Mouse (Mus musculus) CH12.LX (cell line): ENCODE measurements around the gene Dapk1. TPM values are rescaled to one million over a fixed set of nuclear protein-coding genes. Genes with fewer than 3 reads are reported as not detected.

Source experiments
- DNase-seq: peaks from one replicate; pipeline ENCODE4 v3.0.0-alpha.2; 2013; ENCODE audit errors: extremely low read depth
- H3K27ac ChIP-seq: 2 replicates; pipeline ENCODE4 v1.5.1; 2012; ENCODE audit warnings: low read depth, mild to moderate bottlenecking, control low read depth, moderate library complexity; ENCODE audit not compliant: insufficient read depth
- H3K27me3 ChIP-seq: replicated peaks from 2 replicates; pipeline ENCODE3; 2012; ENCODE audit warnings: inconsistent platforms
- H3K36me3 ChIP-seq, 2 experiments: replicated peaks in 1 of 2; 2 replicates each; pipeline versions ENCODE3 to v1.6.1; 2012; ENCODE audit warnings: inconsistent platforms in 1 of 2, low read length in 1 of 2, mild to moderate bottlenecking in 1 of 2, mixed read lengths in 1 of 2, moderate library complexity in 1 of 2; ENCODE audit not compliant: control insufficient read depth in 1 of 2, insufficient read depth in 1 of 2
- H3K4me1 ChIP-seq, 2 experiments: 2 replicates each; pipeline ENCODE4 v1.6.1; 2012; ENCODE audit warnings: inconsistent platforms in 1 of 2, moderate library complexity in 1 of 2; ENCODE audit not compliant: insufficient read depth in 2 of 2, control insufficient read depth in 1 of 2
- H3K4me2 ChIP-seq: 2 replicates; pipeline ENCODE4 v1.6.1; 2012; ENCODE audit warnings: low read depth, mild to moderate bottlenecking, control low read depth; ENCODE audit not compliant: poor library complexity, insufficient read depth, severe bottlenecking
- H3K4me3 ChIP-seq, 3 experiments: fragments of 150-350 bp in 1 of 3; sonication (generic) in 1 of 3; replicated peaks in 1 of 3; 2 replicates each; pipeline versions ENCODE3 to v1.5.1; 2011 to 2012; ENCODE audit warnings: low read depth in 2 of 3, low read length in 2 of 3, mild to moderate bottlenecking in 2 of 3, moderate library complexity in 2 of 3, control low read depth in 1 of 3, improper control_type of control experiment in 1 of 3, inconsistent platforms in 1 of 3, mixed read lengths in 1 of 3; ENCODE audit not compliant: poor library complexity in 1 of 3
- H3K79me2 ChIP-seq: replicated peaks from 2 replicates; pipeline ENCODE4 v1.6.1; 2012; ENCODE audit warnings: mild to moderate bottlenecking, moderate library complexity; ENCODE audit not compliant: control insufficient read depth, poor library complexity, insufficient read depth, severe bottlenecking; ENCODE audit errors: extremely low read depth
- H3K9ac ChIP-seq: 2 replicates; pipeline ENCODE4 v1.6.1; 2012; ENCODE audit warnings: low read depth, mild to moderate bottlenecking, control low read depth, moderate library complexity; ENCODE audit not compliant: insufficient read depth
- H3K9me3 ChIP-seq: replicated peaks from 2 replicates; pipeline ENCODE3; 2012; ENCODE audit warnings: low read length, inconsistent platforms, mixed read lengths
- BHLHE40 ChIP-seq: IDR thresholded peaks from 2 replicates; pipeline ENCODE4 v1.6.1; 2011; ENCODE audit warnings: mild to moderate bottlenecking, low read depth, low read length, improper control_type of control experiment
- CHD1 ChIP-seq: IDR thresholded peaks from 2 replicates; pipeline ENCODE4 v1.6.1; 2012; ENCODE audit warnings: low read depth, low read length, improper control_type of control experiment, inconsistent platforms
- CHD2 ChIP-seq: IDR thresholded peaks from 2 replicates; pipeline ENCODE4 v1.6.1; 2011; ENCODE audit warnings: low read length, improper control_type of control experiment
- CTCF ChIP-seq, 2 experiments: IDR thresholded peaks in 1 of 2; conservative IDR thresholded peaks in 1 of 2; 2 replicates each; pipeline ENCODE4 v1.5.1; 2011 to 2012; ENCODE audit warnings: low read depth in 2 of 2, low read length in 2 of 2, improper control_type of control experiment in 1 of 2, inconsistent platforms in 1 of 2, mild to moderate bottlenecking in 1 of 2, moderate library complexity in 1 of 2
- E2F4 ChIP-seq: IDR thresholded peaks from 2 replicates; pipeline ENCODE4 v1.6.1; 2011; ENCODE audit warnings: low read depth, low read length, improper control_type of control experiment; ENCODE audit not compliant: insufficient replicate concordance
- ELF1 ChIP-seq: IDR thresholded peaks from 2 replicates; pipeline ENCODE4 v1.6.1; 2014; ENCODE audit warnings: low read depth, mild to moderate bottlenecking, inconsistent platforms, low read length, improper control_type of control experiment
- EP300 ChIP-seq: IDR thresholded peaks from 2 replicates; pipeline ENCODE4 v1.6.1; 2011; ENCODE audit warnings: low read length, improper control_type of control experiment
- JUND ChIP-seq: conservative IDR thresholded peaks from 2 replicates; pipeline ENCODE4 v1.6.1; 2011; ENCODE audit warnings: low read depth, low read length, improper control_type of control experiment
- KAT2A ChIP-seq: IDR thresholded peaks from 2 replicates; pipeline ENCODE4 v1.6.1; 2012; ENCODE audit warnings: low read length, improper control_type of control experiment, inconsistent platforms; ENCODE audit not compliant: insufficient replicate concordance
- MXI1 ChIP-seq: IDR thresholded peaks from 2 replicates; pipeline ENCODE4 v1.6.1; 2011; ENCODE audit warnings: mild to moderate bottlenecking, low read depth, low read length, improper control_type of control experiment
- MYC ChIP-seq: IDR thresholded peaks from 2 replicates; pipeline ENCODE4 v1.6.1; 2011; ENCODE audit warnings: low read depth, mild to moderate bottlenecking, improper control_type of control experiment, low read length
- NRF1 ChIP-seq: IDR thresholded peaks from 2 replicates; pipeline ENCODE4 v1.6.1; 2014; ENCODE audit warnings: low read depth, mild to moderate bottlenecking, inconsistent platforms, low read length, improper control_type of control experiment, moderate library complexity
- POLR2A ChIP-seq: IDR thresholded peaks from 2 replicates; pipeline ENCODE4 v1.6.1; 2011; ENCODE audit warnings: low read depth, mild to moderate bottlenecking, improper control_type of control experiment, low read length
- POLR2AphosphoS2 ChIP-seq: IDR thresholded peaks from 2 replicates; pipeline ENCODE4 v1.6.1; 2011; ENCODE audit warnings: low read depth, low read length, improper control_type of control experiment
- RAD21 ChIP-seq: IDR thresholded peaks from 2 replicates; pipeline ENCODE4 v1.6.1; 2011; ENCODE audit warnings: low read depth, mild to moderate bottlenecking, low read length, improper control_type of control experiment, moderate library complexity
- RCOR1 ChIP-seq: conservative IDR thresholded peaks from 2 replicates; pipeline ENCODE4 v1.6.1; 2012; ENCODE audit warnings: low read depth, mild to moderate bottlenecking, inconsistent platforms, low read length, improper control_type of control experiment
- TBP ChIP-seq: conservative IDR thresholded peaks from 2 replicates; pipeline ENCODE4 v1.6.1; 2011; ENCODE audit warnings: low read depth, low read length, improper control_type of control experiment
- TCF12 ChIP-seq: IDR thresholded peaks from 2 replicates; pipeline ENCODE4 v1.6.1; 2014; ENCODE audit warnings: low read depth, mild to moderate bottlenecking, inconsistent platforms, low read length, improper control_type of control experiment
- USF1 ChIP-seq: IDR thresholded peaks from 2 replicates; pipeline ENCODE4 v1.6.1; 2014; ENCODE audit warnings: low read depth, mild to moderate bottlenecking, inconsistent platforms, low read length, improper control_type of control experiment
- USF2 ChIP-seq: conservative IDR thresholded peaks from 2 replicates; pipeline ENCODE4 v1.6.1; 2011; ENCODE audit warnings: low read depth, low read length, improper control_type of control experiment
- ZMIZ1 ChIP-seq: IDR thresholded peaks from 2 replicates; pipeline ENCODE4 v1.6.1; 2012; ENCODE audit warnings: low read depth, mild to moderate bottlenecking, inconsistent platforms, low read length, improper control_type of control experiment
- ZNF384 ChIP-seq: IDR thresholded peaks from 2 replicates; pipeline ENCODE4 v1.6.1; 2012; ENCODE audit warnings: low read depth, low read length, improper control_type of control experiment, inconsistent platforms
- dilution Hi-C: fragments of 300-500 bp; cut with MboI; formaldehyde crosslinking; loops from 2 replicates; pipeline ENCODE4 v1.14.3; 2020; ENCODE audit warnings: low sequenced_read_pairs; ENCODE audit not compliant: extremely low pct_unique_long_range_greater_than_20kb, extremely low pct_ligation_motif_present
- in situ Hi-C: fragments of 300-500 bp; cut with MboI; formaldehyde crosslinking; loops from 3 replicates; pipeline ENCODE4 v1.14.3; 2019; ENCODE audit warnings: low sequenced_read_pairs, low pct_ligation_motif_present, low pct_unique_long_range_greater_than_20kb, mixed read lengths
- polyA plus RNA-seq: library from polyadenylated mRNA; unstranded; fragments of >175 nt; gene quantifications from 2 replicates; pipeline ENCODE4 v1.2.1, GENCODE M21; 2012; ENCODE audit warnings: low read depth; ENCODE audit not compliant: insufficient read length
- total RNA-seq, 2 experiments: library from RNA; depleted of rRNA; stranded (reverse); fragments of 300-350 nt in 1 of 2; fragments of >200 nt in 1 of 2; gene quantifications; 2 replicates each; pipeline ENCODE4 v1.2.3; 2012 to 2014

Gene Dapk1
- total and polyA plus RNA-seq, 3 experiments, result not detected

- in situ Hi-C loops, result no loop called here
- no peak overlapping the region for H3K27ac ChIP-seq
- H3K9me3 ChIP-seq, result peaks cover 47% of the 10 kb centered on the region
- dilution Hi-C loops, result no loop called here
- TF ChIP-seq RAD21 (no peak), TCF12 (no peak), MYC (no peak), USF2 (no peak), TBP (no peak), POLR2A (no peak), ZNF384 (no peak), EP300 (no peak)
- H3K27me3 ChIP-seq, result no peaks in the 10 kb centered on the region
- no peak for DNase-seq
- no peaks in the 10 kb centered on the region for H3K79me2 ChIP-seq
- no peaks in the 10 kb centered on the region for H3K4me1 ChIP-seq
- no peak overlapping the region for H3K9ac ChIP-seq
- H3K4me3 ChIP-seq, result no peak overlapping the region
- H3K36me3 ChIP-seq, result no peaks in the 10 kb centered on the region
- H3K4me2 ChIP-seq, result no peak overlapping the region
These were observed 187.7 kb downstream of the Dapk1 start for GRCm38 (mm10) chr13:60789466-60789865.

- Histone ChIP-seq H3K4me2 (no peak within 1 kb of the TSS), H3K9ac (no peak within 1 kb of the TSS), H3K4me1 (no peaks in the 10 kb centered on the region), H3K79me2 (no peaks in the 10 kb centered on the region), H3K4me3 (no peak within 1 kb of the TSS), H3K36me3 (no peaks in the 10 kb centered on the region), H3K27ac (no peak within 1 kb of the TSS), H3K27me3 (no peaks in the 10 kb centered on the region), H3K9me3 (peaks cover 69% of the 10 kb centered on the region)
- no peak for DNase-seq
- dilution Hi-C loops (no loop called here), in situ Hi-C loops (no loop called here)
- TF ChIP-seq USF2 (no peak), JUND (no peak), ELF1 (no peak), BHLHE40 (no peak), E2F4 (no peak), KAT2A (no peak), NRF1 (no peak), USF1 (no peak), CHD1 (no peak), POLR2AphosphoS2 (no peak), CHD2 (no peak), RCOR1 (no peak), POLR2A (no peak), CTCF (conservative IDR thresholded peaks at IDR 0.05 in 1 of 2, IDR thresholded peaks at IDR 0.05 in 1 of 2; ENCODE audit: low read depth in 2 of 2, low read length in 2 of 2) (no peak), ZMIZ1 (no peak), EP300 (no peak), TBP (no peak), MXI1 (no peak)
These were observed 201.0 kb downstream of the Dapk1 start, which contains the start of gene Ctsll3 for GRCm38 (mm10) chr13:60802749-60803148. TSS of gene Ctsll3 (minus strand) at chr13:60802849.
